Mouse (Mus musculus): ENCODE results near the gene Fbf1. TPM values are rescaled to one million over a fixed set of nuclear protein-coding genes. Genes with fewer than 3 reads are reported as not detected.

Gene Fbf1
- total RNA-seq (2017): 12.9 to 31.1 TPM (median 16.4 TPM) in 3 replicates

DNA sequence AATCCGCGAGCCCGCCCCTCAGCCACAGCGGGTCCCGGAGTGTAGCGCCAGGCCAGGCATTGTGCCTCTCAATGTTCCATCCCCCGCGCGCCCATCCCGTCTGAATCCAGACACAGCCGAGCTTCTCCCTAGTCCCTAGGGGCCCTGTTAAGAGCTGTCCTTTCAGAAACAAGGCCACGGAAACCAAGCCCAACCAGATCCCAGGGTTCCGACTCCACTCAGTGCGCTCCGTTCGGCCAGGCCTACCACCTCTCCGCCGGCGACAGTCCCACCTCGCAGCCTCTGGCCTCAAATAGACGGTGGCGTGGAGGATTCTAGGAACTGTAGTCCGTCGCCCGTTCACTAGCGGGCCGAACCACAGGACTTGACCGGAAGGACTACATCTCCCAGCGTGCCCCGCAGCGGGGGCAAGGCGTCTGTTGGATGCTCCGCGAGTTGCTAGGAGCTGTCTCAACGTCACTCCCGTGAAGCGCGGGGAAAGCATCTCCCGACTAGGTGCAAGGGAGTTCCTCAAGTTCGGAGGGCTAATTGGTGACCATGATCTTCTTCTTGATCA, at the start of gene Fbf1:
TSS of gene Fbf1 (minus strand) at position 283 of the 556 bp plus-strand sequence.
- peak; percentile 100 for ATAC-seq (replicated peaks; ENCODE audit: insufficient number of reproducible peaks, low FRiP score, low TSS enrichment, poor library complexity, severe bottlenecking)

DNA sequence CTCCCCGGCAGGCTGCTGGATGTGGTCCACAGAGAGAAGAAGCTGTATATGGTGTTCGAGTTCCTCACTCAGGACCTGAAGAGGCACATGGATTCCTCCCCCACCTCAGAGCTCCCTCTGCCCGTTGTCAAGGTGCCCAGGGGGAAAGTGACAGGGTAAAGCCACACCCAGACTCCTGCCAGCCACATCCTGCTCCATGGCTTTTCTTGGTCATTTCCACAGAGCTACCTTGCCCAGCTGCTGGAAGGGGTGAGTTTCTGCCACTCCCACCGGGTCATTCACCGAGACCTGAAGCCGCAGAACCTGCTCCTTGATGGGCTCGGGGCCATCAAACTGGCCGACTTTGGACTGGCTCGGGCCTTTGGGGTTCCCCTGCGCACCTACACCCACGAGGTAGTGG, 48.6 kb upstream of the Fbf1 start:
- ATAC-seq (replicated peaks; ENCODE audit: insufficient number of reproducible peaks, low FRiP score, low TSS enrichment, poor library complexity, severe bottlenecking): no peak

GRCm38 (mm10) chr11:116215991-116216390, 48.0 kb upstream of the Fbf1 start:
- no peak for ATAC-seq (replicated peaks; ENCODE audit: insufficient number of reproducible peaks, low FRiP score, low TSS enrichment, poor library complexity, severe bottlenecking)

- ATAC-seq (replicated peaks; ENCODE audit: insufficient number of reproducible peaks, low FRiP score, low TSS enrichment, poor library complexity, severe bottlenecking): no peak
Measured at GRCm38 (mm10) chr11:116215181-116215580, 47.2 kb upstream of the Fbf1 start.

DNA sequence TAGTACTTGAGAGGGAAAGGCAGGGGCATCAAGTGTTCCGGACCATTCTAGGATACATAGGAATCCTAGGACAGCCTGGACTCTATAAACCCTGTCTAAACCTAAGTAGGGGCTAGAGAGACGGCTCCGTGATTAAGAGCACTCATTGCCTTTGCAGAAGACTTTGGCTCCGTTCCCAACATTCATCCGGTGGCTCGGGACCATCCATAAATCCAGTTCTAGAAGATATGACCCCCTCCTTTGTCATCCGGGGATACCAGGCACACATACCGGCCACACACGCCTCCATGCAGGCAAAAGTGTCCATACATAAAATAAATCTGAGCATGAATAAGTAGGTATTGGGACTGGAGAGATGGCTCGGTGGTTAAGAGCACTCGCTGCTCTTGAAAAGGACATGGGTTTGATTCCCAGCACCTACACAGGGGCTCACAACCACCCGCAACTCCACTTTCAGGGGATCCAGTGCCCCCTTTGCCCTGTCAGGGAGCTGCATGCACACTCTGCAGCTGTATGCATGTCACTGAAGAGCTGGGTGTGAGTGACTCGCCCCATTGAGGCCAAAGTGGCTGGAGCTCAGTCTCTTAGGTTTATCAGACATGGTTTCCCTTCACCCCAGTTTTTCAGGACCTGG, 46.0 kb upstream of the Fbf1 start:
- ATAC-seq (replicated peaks; ENCODE audit: insufficient number of reproducible peaks, low FRiP score, low TSS enrichment, poor library complexity, severe bottlenecking): no peak

DNA sequence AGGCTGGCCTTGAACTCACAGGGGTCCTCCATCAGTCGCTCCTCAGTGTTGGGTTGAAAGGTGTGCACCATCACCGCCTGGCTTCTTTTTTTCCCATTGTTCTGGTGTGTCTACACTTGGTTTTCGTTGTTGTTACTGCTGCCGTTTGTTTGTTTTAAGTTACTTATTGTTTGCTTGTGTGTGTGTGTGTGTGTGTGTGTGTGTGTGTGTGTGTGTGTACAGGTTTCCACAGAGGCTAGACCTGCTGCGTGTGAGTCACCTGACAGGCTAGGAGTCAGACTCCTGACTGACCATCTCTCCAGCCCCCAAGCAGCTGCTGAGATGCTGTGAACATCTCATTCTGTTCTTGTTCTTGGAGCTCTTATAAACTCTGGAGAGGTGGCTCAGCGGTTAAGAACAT, 44.9 kb upstream of the Fbf1 start:
- ATAC-seq (replicated peaks; ENCODE audit: insufficient number of reproducible peaks, low FRiP score, low TSS enrichment, poor library complexity, severe bottlenecking): no peak

DNA sequence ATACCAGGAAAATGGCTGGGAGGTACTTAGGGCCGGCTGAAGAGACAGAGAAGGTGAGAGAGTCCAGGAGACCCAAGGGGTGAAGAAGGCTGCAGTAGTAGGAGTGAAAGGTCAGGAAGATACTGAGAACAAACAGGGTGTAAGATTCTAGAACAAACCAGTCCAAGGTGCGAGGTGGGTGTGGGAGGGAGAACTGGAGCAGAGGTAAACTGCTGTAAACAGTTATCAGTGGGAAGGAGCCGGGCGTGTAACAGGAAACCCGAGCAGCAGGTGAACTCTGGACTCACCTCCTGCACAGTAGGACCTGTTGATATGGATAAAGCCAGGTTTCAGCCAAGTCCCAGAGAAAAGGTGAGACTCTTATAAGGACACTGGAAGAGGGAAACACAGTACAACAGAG, 42.7 kb upstream of the Fbf1 start:
- ATAC-seq (replicated peaks; ENCODE audit: insufficient number of reproducible peaks, low FRiP score, low TSS enrichment, poor library complexity, severe bottlenecking): no peak

DNA sequence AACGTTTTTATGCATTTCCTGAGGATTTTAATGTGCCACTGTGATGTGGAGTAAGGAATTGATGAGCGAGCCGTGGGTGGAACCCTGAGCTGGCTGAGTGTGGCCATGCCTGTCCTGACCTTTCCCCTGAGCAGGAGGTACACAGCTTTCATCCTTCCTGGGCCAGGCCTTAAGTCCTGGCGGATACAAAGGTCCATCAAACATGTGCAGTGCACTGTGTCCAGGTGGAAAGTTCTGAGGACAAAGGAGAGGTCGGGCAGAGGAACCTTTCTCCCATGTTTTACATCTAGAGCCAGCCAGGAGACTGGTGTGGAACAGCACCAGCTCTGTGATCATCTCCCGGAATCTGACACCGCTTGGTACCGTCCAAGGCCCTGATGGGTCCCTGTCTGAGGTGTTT, 41.3 kb upstream of the Fbf1 start:
- no peak for ATAC-seq (replicated peaks; ENCODE audit: insufficient number of reproducible peaks, low FRiP score, low TSS enrichment, poor library complexity, severe bottlenecking)

- ATAC-seq (replicated peaks; ENCODE audit: insufficient number of reproducible peaks, low FRiP score, low TSS enrichment, poor library complexity, severe bottlenecking): no peak
Measured at GRCm38 (mm10) chr11:116208660-116209059, 40.7 kb upstream of the Fbf1 start.

DNA sequence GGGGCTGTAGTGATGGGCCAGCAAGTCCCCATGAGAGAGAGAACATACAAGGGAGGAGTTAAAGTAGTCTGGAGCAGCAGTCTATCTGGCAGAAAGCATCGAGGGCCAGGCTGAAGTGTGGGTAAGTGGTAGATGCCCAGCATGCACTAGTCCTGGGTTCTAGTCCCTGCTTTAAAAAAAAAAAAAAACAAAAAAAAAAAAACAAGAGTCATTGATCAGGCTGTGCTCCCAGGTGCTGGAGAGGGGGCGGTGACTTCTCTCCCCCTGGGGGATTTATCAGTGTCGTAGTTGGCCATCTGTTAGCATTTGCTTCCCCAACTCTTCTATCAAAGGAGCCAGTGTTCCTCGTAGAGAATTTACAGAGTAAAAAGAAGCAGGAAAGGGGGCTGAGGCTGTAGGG, 38.7 kb upstream of the Fbf1 start:
- ATAC-seq (replicated peaks; ENCODE audit: insufficient number of reproducible peaks, low FRiP score, low TSS enrichment, poor library complexity, severe bottlenecking): no peak

DNA sequence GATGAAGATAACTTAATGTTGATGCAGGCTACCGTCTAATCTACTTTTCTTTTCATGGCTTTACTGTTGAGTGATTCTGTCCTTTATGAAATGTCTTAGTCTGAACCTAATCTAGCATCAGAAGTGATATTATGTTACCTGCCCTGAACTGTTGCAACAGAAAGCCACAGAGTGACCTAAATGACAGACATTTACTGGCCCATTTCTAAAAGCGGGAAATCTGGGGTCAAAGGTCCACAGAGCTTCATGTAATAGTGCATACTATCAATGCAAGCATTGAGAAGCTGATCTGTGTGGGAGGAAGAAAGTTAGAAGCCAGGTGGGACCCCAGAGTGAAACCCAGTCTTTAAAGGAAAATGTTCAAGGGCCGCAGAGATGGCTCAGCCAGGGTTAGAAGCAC, 35.2 kb upstream of the Fbf1 start:
- ATAC-seq (replicated peaks; ENCODE audit: insufficient number of reproducible peaks, low FRiP score, low TSS enrichment, poor library complexity, severe bottlenecking): no peak

DNA sequence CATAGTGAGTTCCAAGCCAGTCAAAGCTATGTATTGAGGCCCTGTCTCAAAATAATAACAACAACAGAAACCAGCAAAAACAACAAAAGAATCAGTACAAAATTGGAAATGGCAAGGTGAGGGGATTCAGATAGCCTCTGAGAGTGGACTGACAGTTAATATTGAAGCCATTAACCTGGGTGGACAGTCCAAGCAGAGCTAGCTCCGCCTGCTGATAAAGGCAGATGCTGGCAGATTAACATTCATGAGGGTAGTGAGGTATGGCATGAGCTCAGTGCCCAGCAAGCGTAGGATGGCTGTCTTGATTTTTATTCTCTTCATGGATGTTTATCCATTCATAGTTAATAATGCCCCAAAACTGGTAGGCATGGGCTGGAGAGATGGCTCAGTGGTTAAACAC, 33.2 kb upstream of the Fbf1 start:
- ATAC-seq (replicated peaks; ENCODE audit: insufficient number of reproducible peaks, low FRiP score, low TSS enrichment, poor library complexity, severe bottlenecking): no peak

DNA sequence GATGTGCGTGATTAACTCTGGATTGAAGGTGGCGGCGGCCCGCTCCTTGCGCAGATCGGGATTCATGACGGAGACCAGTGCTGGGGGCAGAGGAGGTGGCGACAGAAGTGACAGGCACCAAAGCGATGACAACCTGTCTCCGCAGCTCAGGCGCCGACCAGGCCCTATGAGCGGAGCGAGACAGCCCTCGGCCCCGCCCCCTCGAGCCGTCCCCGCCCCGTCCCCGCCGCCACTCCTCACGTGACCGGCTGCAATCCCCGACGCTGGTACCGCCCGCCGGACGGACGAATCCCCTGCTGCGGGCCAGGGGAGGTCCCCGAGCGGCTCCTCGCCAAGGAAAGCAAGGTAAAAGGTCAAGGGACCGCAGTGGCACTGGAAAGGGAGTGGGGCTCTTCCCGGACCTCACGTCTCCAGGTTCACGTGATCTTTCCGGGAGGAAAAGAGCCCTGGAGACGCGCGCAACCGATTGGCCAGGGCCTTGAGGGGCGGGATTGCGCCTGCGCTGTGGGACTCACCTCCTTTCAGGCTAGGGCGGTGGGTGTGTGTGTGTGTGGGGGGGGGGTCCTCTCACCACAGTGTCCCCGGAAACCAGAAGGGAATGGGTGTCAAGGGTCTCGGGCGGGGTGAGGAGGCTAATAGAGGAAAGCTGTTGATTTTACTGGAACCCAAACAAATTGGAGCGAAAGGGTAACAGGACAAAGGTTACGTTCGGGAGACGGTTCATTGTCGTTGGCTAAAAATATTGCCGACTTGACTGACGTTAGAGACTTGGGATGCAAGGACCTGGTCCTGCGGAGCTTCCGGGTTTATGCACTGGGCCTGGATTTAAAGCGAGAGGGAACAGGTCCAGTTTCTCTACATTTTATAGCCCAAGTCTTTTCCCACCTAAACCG, 30.9 kb upstream of the Fbf1 start, which contains the start of the genes Ten1 and Acox1:
TSS of gene Ten1 (plus strand) at position 217 of the 893 bp plus-strand sequence.
TSS of gene Acox1 (minus strand) at position 407 of the 893 bp plus-strand sequence.
- peak; percentile 87 for ATAC-seq (replicated peaks; ENCODE audit: insufficient number of reproducible peaks, low FRiP score, low TSS enrichment, poor library complexity, severe bottlenecking)

DNA sequence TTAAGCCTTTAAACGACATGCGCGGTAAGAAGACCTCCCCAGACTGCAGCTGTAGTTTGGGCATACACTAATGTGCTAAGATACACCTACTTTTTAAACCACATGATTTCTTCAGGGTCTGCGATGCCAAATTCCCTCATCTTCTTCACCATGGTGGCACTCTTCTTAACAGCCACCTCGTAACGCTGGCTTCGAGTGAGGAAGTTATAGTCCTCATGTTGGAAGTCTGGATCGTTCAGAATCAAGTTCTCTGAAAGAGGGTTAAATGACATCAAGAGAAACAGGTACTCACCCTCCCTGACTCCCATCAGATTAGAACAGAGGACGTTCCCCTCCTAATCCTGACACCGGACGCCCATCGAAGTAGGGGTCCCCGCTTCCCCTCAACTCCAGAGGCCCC, 30.2 kb upstream of the Fbf1 start:
- no peak for ATAC-seq (replicated peaks; ENCODE audit: insufficient number of reproducible peaks, low FRiP score, low TSS enrichment, poor library complexity, severe bottlenecking)

DNA sequence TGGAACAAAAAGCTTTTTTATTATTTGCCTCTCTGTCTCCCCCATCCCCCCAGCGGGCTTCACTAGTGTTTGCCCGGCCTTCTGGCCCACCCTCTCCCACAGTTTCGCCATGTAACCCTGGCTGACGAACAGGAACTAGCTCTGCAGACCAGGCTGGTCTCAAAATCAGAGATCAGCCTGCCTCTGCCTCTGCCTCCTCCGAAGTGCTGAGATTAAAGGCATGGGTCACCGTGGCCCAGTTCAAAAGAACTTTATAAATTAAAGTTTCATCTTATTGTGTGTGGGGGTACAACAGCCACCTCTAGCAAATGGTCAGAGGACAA, 29.6 kb upstream of the Fbf1 start:
- no peak for ATAC-seq (replicated peaks; ENCODE audit: insufficient number of reproducible peaks, low FRiP score, low TSS enrichment, poor library complexity, severe bottlenecking)

DNA sequence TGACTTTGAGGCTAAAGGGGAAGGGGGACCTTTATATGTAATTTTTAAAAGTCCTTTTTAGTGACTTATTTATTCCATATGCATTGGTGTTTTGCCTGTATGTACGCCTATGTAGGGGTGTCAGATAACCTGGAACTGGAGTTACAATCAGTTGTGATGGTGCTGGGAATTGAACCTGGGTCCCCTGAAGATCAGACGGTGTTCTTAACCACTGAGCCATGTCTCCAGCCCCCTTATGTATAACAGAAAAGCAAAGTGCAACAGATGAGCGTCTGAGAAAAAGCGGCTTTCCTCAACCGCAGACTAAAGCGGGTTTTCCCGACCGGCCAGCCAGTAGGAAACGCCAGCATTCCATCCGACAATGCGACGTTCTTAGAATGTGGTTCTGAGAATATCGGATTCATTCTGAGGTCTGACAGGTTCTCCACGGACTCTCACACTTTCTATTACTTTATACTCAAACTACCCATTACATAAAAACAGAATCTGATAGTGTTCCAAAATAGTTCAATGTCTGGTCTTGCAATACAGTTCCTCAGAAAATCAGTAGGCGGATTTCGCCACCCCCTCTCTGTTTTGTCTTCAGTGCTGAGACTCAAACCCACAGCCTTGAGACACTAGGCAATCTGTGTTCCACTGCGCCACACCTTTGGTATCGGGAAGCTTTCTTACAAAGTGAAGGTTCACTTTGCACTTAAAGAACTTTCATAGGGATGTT, 29.1 kb upstream of the Fbf1 start:
- ATAC-seq (replicated peaks; ENCODE audit: insufficient number of reproducible peaks, low FRiP score, low TSS enrichment, poor library complexity, severe bottlenecking): no peak

DNA sequence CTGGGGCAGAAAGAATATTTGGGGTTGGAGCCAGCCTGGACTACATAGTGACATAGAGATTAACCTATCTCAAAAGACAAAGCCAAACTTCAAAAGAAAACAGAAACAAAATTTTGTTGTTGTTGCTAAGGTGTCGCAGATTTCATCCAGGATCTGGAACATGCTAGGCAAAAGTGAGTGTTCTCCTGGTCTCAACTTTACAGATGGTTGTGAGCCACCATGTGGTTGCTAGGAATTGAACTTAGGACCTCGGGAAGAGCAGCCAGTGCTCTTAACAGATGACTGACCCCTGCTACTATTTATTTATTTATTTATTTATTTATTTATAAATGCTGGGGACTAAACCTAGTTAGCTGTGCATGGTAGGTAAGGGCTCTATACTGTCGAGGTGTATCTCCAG, 28.4 kb upstream of the Fbf1 start:
- no peak for ATAC-seq (replicated peaks; ENCODE audit: insufficient number of reproducible peaks, low FRiP score, low TSS enrichment, poor library complexity, severe bottlenecking)

DNA sequence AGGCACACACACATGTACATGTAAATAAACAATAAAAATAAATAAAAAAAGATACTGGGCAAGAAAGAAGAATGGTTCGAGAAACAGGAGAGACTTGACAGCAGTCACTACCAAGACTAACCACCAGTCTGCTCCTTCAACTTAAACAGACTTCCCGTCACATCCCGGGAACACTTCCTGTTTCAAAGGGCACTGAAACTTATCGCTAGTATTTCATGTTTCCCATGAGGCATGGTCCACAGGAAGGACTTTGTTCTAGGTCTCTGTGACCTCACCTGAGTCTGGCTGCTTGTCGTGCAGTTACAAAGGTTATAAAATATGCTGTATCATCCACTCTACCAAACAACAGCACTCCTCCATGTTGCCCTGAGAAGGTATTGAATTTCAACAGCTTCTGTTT, 27.3 kb upstream of the Fbf1 start:
- ATAC-seq (replicated peaks; ENCODE audit: insufficient number of reproducible peaks, low FRiP score, low TSS enrichment, poor library complexity, severe bottlenecking): peak; percentile 44; the same call in 1 of the 2 replicates

- no peak for ATAC-seq (replicated peaks; ENCODE audit: insufficient number of reproducible peaks, low FRiP score, low TSS enrichment, poor library complexity, severe bottlenecking)
Measured at GRCm38 (mm10) chr11:116194619-116195018, 26.7 kb upstream of the Fbf1 start.
